9 mouse cellular contexts compared by ENCODE assay signal in genomic region chr1:88559258-88559657, GRCm38 (mm10). TPM values are rescaled to one million over a fixed set of nuclear protein-coding genes. Genes with fewer than 3 reads are reported as not detected.
DNase-seq lines count a peak whose midpoint lies in the region; ATAC-seq lines count a peak whose summit lies in the region.
"Had no signal": no experiment of that assay in that cellular context is flagged by ENCODE, and none has a peak within 500 bp of the region (broad histone marks: within the 10 kb centered on the region; RNA-seq: fewer than 3 reads in every experiment).

No protein-coding gene starts in this region.

- no peaks in the 10 kb centered on the region for H3K36me3 ChIP-seq in heart, embryonic 10.5 days
- no peaks in the 10 kb centered on the region for H3K36me3 ChIP-seq in midbrain, embryonic 10.5 days
- no peaks in the 10 kb centered on the region for H3K36me3 ChIP-seq in midbrain, embryonic 11.5 days (ENCODE audit: control insufficient read depth, insufficient read depth, low read length)

- H3K4me1 ChIP-seq in heart, embryonic 10.5 days, result peaks cover 14% of the 10 kb centered on the region
- H3K4me1 ChIP-seq in midbrain, embryonic 10.5 days, result peaks cover 18% of the 10 kb centered on the region
- H3K4me1 ChIP-seq in midbrain, embryonic 11.5 days (ENCODE audit: control insufficient read depth, insufficient read depth, low read length), result peaks cover 5% of the 10 kb centered on the region

- H3K9ac ChIP-seq in midbrain, embryonic 11.5 days (ENCODE audit: low read length), result no peak overlapping the region

- DNase-seq in heart, embryonic 10.5 days (ENCODE audit: low spot score), result no peak
- DNase-seq in heart, postnatal 10 days, result no peak
- peak; percentile 30 for DNase-seq in midbrain, embryonic 10.5 days (ENCODE audit: low spot score)
- DNase-seq in midbrain, embryonic 11.5 days (ENCODE audit: low spot score, missing footprints), result no peak
- peak; percentile 56 for DNase-seq in lung, postnatal 10 days
- DNase-seq in B cell, adult 2 months, result no peak
- DNase-seq in thymus, postnatal 14 days, result no peak
- no peak for DNase-seq in gastrocnemius, postnatal 14 days
- DNase-seq: gastrocnemius, postnatal 10 days had no signal

- no peak for ATAC-seq in midbrain, embryonic 11.5 days (ENCODE audit: low FRiP score)

- intact Hi-C loops in heart, postnatal 10 days (cut with DNase I), result loop anchor here (5.0 kb wide), 1 partner anchor 67 kb away; no protein-coding TSS in a partner anchor
- intact Hi-C loops in gastrocnemius, postnatal 14 days (cut with DNase I; ENCODE audit: low total_unique reads), result no loop called here

- H3K27me3 ChIP-seq in heart, embryonic 10.5 days (ENCODE audit: insufficient read depth, poor library complexity, severe bottlenecking), result no peaks in the 10 kb centered on the region
- H3K27me3 ChIP-seq in midbrain, embryonic 10.5 days (ENCODE audit: low read depth, poor library complexity, severe bottlenecking), result peaks cover 7% of the 10 kb centered on the region; the same call in 1 of the 2 replicates
- H3K27me3 ChIP-seq in midbrain, embryonic 11.5 days (ENCODE audit: control insufficient read depth, insufficient read depth, low read length), result no peaks in the 10 kb centered on the region

- H3K4me2 ChIP-seq in midbrain, embryonic 11.5 days, result no peak overlapping the region

- 8% methylated on average over 7 of the region's 7 CpGs for whole genome bisulfite sequencing in heart, embryonic 10.5 days
- WGBS in midbrain, embryonic 10.5 days, result 18% methylated on average over 7 of the region's 7 CpGs
- whole genome bisulfite sequencing in midbrain, embryonic 11.5 days, result 16% methylated on average over 7 of the region's 7 CpGs

- H3K9me3 ChIP-seq in heart, embryonic 10.5 days, result no peaks in the 10 kb centered on the region
- peaks cover 3% of the 10 kb centered on the region; the same call in 1 of the 2 replicates for H3K9me3 ChIP-seq in midbrain, embryonic 10.5 days (replicated peaks)
- H3K9me3 ChIP-seq in midbrain, embryonic 11.5 days (ENCODE audit: control insufficient read depth, low read length), result no peaks in the 10 kb centered on the region

- peak overlapping the region; percentile 47; the same call in 1 of the 2 replicates for H3K27ac ChIP-seq in heart, embryonic 10.5 days
- peak overlapping the region; percentile 65 for H3K27ac ChIP-seq in midbrain, embryonic 10.5 days (replicated peaks)
- H3K27ac ChIP-seq in midbrain, embryonic 11.5 days (ENCODE audit: low read depth, low read length), result no peak overlapping the region

- no peak overlapping the region for H3K4me3 ChIP-seq in heart, embryonic 10.5 days
- no peak overlapping the region for H3K4me3 ChIP-seq in midbrain, embryonic 10.5 days
- H3K4me3 ChIP-seq in midbrain, embryonic 11.5 days (ENCODE audit: low read depth, low read length), result no peak overlapping the region

RNA-seq across cellular contexts. Expression of gene Glrp1, which starts 49.4 kb away (rescaled TPM):
- polyA plus RNA-seq in heart, embryonic 10.5 days (2016; fragmentation: Nextera tagmentation; extraction: Ambion mirVana), result 0.10 TPM in 1 of 2 replicates, not detected in the other
- under 1 TPM in 1 of 2 experiments, not detected in 1; 0.12 TPM for total RNA-seq in heart, postnatal 10 days (2021)
- polyA plus RNA-seq in midbrain, embryonic 10.5 days (2016; fragmentation: Nextera tagmentation; extraction: Ambion mirVana), result not detected in 2 replicates
- not detected in 2 replicates for polyA plus RNA-seq in midbrain, embryonic 11.5 days (2014; fragmentation: Nextera tagmentation; extraction: Ambion mirVana)
- not detected for total RNA-seq in gastrocnemius, postnatal 14 days (2021)
- total RNA-seq: gastrocnemius, postnatal 10 days had no signal

Comparison
In these comparisons a context has a peak if more than half of its experiments do, and no peak if none do; other contexts are left out.
1. DNase-seq: peak in midbrain, embryonic 10.5 days (single experiment) and lung, postnatal 10 days (single experiment); none in heart, embryonic 10.5 days (single experiment), heart, postnatal 10 days (0 of 2), midbrain, embryonic 11.5 days (single experiment), B cell, adult 2 months (0 of 2), thymus, postnatal 14 days (single experiment) and gastrocnemius, postnatal 14 days (single experiment).